Mouse (Mus musculus) liver, postnatal 0 days (tissue): Measurements from ENCODE around the gene Pex26.

Experiments used
- CTCF ChIP-seq: sonication (generic); IDR thresholded peaks from 2 replicates; pipeline ENCODE4 v1.5.1; 2016; ENCODE audit warnings: antibody characterized with exemption, low read depth
- EP300 ChIP-seq: IDR thresholded peaks from 2 replicates; pipeline ENCODE4 v1.6.1; 2016; ENCODE audit warnings: antibody characterized with exemption, low read depth, mild to moderate bottlenecking

DNA sequence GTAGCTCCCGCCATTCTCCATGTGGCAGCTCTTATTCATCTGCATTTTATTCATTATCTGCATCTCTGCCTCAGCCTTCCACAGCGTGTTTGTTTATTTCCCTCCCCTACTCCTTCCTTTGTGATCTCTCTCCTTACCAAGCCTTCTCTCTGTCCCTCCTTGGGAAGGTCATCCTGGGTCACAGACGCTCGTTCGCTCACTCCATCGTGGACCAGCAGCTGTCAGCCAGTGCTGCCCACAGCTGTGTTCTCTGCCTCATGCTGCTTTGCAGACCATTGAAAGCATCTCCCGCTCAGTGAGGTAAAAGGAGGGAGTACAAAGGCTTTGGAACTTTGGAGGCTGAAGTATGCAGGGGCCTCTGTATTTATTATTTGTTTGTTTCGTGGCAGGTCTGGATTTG is 37.6 kb upstream of the Pex26 start:
- TF ChIP-seq EP300 (no peak), CTCF (no peak)
